Mouse (Mus musculus): ENCODE measurements around the gene Dhcr7. TPM values are rescaled to one million over a fixed set of nuclear protein-coding genes. Genes with fewer than 3 reads are reported as not detected.
A peak's percentile ranks its signal among the peaks of the same experiment; 100 is the strongest.

Gene Dhcr7
- 66.9 and 75.9 TPM in 2 replicates for polyA plus RNA-seq (2014; fragmentation: Nextera tagmentation; extraction: Ambion mirVana)

DNA sequence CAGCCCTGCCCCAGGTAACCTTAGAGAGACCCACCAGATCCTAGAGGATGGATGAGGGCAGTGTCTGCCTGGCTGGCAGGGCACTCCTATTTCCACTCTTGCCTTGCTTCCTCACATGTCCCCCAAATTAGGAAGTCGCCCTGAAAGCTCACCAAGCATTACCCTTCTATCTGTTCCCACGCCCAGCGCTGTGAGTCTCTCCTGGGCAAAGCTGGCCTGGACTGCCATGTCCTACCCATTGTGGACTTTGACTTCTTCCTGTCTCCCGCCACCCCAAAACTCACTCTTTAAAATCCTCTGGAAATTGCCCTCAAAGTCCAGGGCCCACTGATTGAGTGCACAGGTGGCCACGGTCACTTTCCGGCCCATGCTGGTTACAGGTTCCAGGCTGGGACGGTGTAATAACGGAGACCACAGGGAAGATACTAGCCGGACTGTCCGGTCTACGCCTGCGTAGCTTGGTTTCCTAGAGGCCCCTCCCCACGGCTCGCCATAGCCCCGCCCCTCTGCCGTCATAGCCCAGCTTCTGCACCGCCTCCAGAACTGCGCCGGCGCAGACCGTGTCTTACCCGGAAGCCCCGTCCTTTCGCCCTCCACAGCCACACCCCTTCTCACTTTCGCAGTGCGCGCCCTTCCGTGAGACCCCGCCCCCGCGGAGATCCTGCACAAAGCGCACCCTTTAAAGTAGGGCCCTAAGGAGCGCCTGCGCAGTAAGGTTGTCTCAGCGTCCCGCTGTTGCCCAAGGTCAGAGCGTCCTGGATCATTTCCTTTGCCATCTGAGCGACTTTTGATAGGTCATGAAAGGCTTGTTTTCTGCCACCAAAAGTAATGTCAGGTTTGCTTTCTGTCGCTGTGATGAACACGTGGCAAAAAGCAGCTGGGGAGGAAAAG lies at the start of gene Dhcr7, which contains the start of gene Nadsyn1:
Dhcr7 (plus strand) TSS at position 771 of the 891 bp plus-strand sequence.
Nadsyn1 (minus strand) TSS at position 475 of the 891 bp plus-strand sequence.
- Histone ChIP-seq H3K36me3 (ENCODE audit: control insufficient read depth, insufficient read depth, low read length) (peaks cover 9% of the 10 kb centered on the region; the same call in 1 of the 2 replicates), H3K27ac (ENCODE audit: low read depth, low read length) (peak within 1 kb of the TSS; percentile 62), H3K4me2 (peak within 1 kb of the TSS; percentile 90), H3K9me3 (ENCODE audit: control insufficient read depth, low read length) (no peaks in the 10 kb centered on the region), H3K4me3 (ENCODE audit: low read depth, low read length) (peak within 1 kb of the TSS; percentile 63), H3K4me1 (replicated peaks; ENCODE audit: control insufficient read depth, insufficient read depth, low read length) (peaks cover 11% of the 10 kb centered on the region), H3K9ac (ENCODE audit: low read depth, low read length) (peak within 1 kb of the TSS; percentile 73), H3K27me3 (replicated peaks; ENCODE audit: control insufficient read depth, insufficient read depth, low read length) (no peaks in the 10 kb centered on the region)
- peak; percentile 100 for DNase-seq (ENCODE audit: low spot score)
- ATAC-seq (replicated peaks; ENCODE audit: low FRiP score) = peak; percentile 99
- WGBS = under 1% methylated on average over 40 of the region's 40 CpGs

DNA sequence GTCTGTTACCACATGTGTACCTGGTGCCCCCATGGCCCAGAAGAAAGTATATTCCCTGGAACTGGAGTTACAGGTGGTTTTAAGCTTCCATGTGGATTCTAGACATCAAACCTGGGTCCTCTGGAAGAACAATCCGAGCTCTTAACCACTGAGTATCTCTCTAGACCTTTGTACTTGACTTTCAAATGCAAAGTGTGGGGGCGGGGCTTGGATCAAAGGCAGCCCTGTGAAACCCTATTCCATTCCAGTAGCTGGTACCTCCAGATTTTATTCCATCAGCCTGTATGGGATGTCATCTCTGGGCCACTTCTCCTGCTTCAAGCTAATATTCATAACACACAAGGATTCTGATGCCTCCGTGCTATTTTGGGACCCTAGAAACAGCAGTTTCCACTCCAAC lies 46.8 kb upstream of the Dhcr7 start:
- 31% methylated on average over 3 of the region's 3 CpGs for WGBS
- H3K9me3 ChIP-seq (ENCODE audit: control insufficient read depth, low read length) = no peaks in the 10 kb centered on the region
- no peaks in the 10 kb centered on the region for H3K36me3 ChIP-seq (ENCODE audit: control insufficient read depth, insufficient read depth, low read length)
- H3K9ac ChIP-seq (ENCODE audit: low read depth, low read length) = no peak overlapping the region
- H3K4me2 ChIP-seq = no peak overlapping the region
- no peak for DNase-seq (ENCODE audit: low spot score)
- H3K4me3 ChIP-seq (ENCODE audit: low read depth, low read length) = no peak overlapping the region
- H3K27me3 ChIP-seq (replicated peaks; ENCODE audit: control insufficient read depth, insufficient read depth, low read length) = no peaks in the 10 kb centered on the region
- H3K27ac ChIP-seq (ENCODE audit: low read depth, low read length) = no peak overlapping the region
- no peak for ATAC-seq (replicated peaks; ENCODE audit: low FRiP score)
- H3K4me1 ChIP-seq (replicated peaks; ENCODE audit: control insufficient read depth, insufficient read depth, low read length) = no peaks in the 10 kb centered on the region

DNA sequence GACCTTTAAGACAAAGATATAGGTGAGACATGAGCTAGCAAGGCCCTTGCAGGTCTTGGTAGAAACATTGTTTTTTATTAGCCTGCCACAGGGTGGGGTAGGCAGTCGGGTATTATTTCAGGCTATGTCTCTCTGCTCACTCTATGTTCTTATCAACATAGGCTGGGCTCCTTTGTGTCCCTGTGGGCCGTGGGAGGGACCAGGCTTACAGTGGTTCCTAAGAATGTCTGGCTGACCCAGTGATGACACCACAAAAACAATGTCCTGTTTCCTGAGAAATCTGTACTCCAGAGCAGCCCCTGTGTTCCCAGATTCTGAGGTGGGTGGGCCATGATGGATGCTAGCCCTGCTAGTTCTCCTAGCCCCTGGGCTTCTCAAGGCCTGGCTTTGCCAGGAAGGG lies 45.6 kb upstream of the Dhcr7 start:
- no peaks in the 10 kb centered on the region for H3K4me1 ChIP-seq (replicated peaks; ENCODE audit: control insufficient read depth, insufficient read depth, low read length)
- H3K4me2 ChIP-seq = no peak overlapping the region
- no peaks in the 10 kb centered on the region for H3K36me3 ChIP-seq (ENCODE audit: control insufficient read depth, insufficient read depth, low read length)
- H3K9ac ChIP-seq (ENCODE audit: low read depth, low read length) = no peak overlapping the region
- WGBS = 36% methylated on average over 2 of the region's 2 CpGs
- H3K27ac ChIP-seq (ENCODE audit: low read depth, low read length) = no peak overlapping the region
- ATAC-seq (replicated peaks; ENCODE audit: low FRiP score) (no peak), DNase-seq (ENCODE audit: low spot score) (no peak)
- no peaks in the 10 kb centered on the region for H3K27me3 ChIP-seq (replicated peaks; ENCODE audit: control insufficient read depth, insufficient read depth, low read length)
- no peak overlapping the region for H3K4me3 ChIP-seq (ENCODE audit: low read depth, low read length)
- H3K9me3 ChIP-seq (ENCODE audit: control insufficient read depth, low read length) = no peaks in the 10 kb centered on the region

- H3K4me1 ChIP-seq (replicated peaks; ENCODE audit: control insufficient read depth, insufficient read depth, low read length) = peaks cover 3% of the 10 kb centered on the region; the same call in 1 of the 2 replicates
- peak overlapping the region; percentile 39 for H3K4me3 ChIP-seq (ENCODE audit: low read depth, low read length)
- H3K36me3 ChIP-seq (ENCODE audit: control insufficient read depth, insufficient read depth, low read length) = no peaks in the 10 kb centered on the region
- peak; percentile 30; the same call in 1 of the 2 replicates for ATAC-seq (replicated peaks; ENCODE audit: low FRiP score)
- no peak overlapping the region; the same call in 1 of the 2 replicates for H3K27ac ChIP-seq (ENCODE audit: low read depth, low read length)
- H3K27me3 ChIP-seq (replicated peaks; ENCODE audit: control insufficient read depth, insufficient read depth, low read length) = peaks cover 9% of the 10 kb centered on the region
- H3K9me3 ChIP-seq (ENCODE audit: control insufficient read depth, low read length) = no peaks in the 10 kb centered on the region
- 0 out of 2 replicates have a peak overlapping the region, but pooled peaks have one; percentile 25 for H3K9ac ChIP-seq (ENCODE audit: low read depth, low read length)
- WGBS = 24% methylated on average over 4 of the region's 6 CpGs
- H3K4me2 ChIP-seq = peak overlapping the region; percentile 65
- no peak for DNase-seq (ENCODE audit: low spot score)
Measured at GRCm38 (mm10) chr7:143783378-143783995, 39.5 kb upstream of the Dhcr7 start.

GRCm38 (mm10) chr7:143783996-143784829 lies 38.7 kb upstream of the Dhcr7 start, which contains the start of gene Mrgpre:
Mrgpre (minus strand) TSS chr7:143784500.
- Histone ChIP-seq H3K4me1 (replicated peaks; ENCODE audit: control insufficient read depth, insufficient read depth, low read length) (peaks cover 3% of the 10 kb centered on the region; the same call in 1 of the 2 replicates), H3K4me2 (peak within 1 kb of the TSS; percentile 65), H3K27ac (ENCODE audit: low read depth, low read length) (no peak within 1 kb of the TSS; the same call in 1 of the 2 replicates), H3K27me3 (replicated peaks; ENCODE audit: control insufficient read depth, insufficient read depth, low read length) (peaks cover 9% of the 10 kb centered on the region), H3K36me3 (ENCODE audit: control insufficient read depth, insufficient read depth, low read length) (no peaks in the 10 kb centered on the region), H3K4me3 (ENCODE audit: low read depth, low read length) (peak within 1 kb of the TSS; percentile 39), H3K9me3 (ENCODE audit: control insufficient read depth, low read length) (no peaks in the 10 kb centered on the region), H3K9ac (ENCODE audit: low read depth, low read length) (peak within 1 kb of the TSS; percentile 25; the same call in 1 of the 2 replicates)
- ATAC-seq (replicated peaks; ENCODE audit: low FRiP score) (peak; percentile 61), DNase-seq (ENCODE audit: low spot score) (peak; percentile 59)
- WGBS = 5% methylated on average over 21 of the region's 21 CpGs

- H3K27ac ChIP-seq (ENCODE audit: low read depth, low read length) = no peak overlapping the region
Measured at GRCm38 (mm10) chr7:143792336-143792985, 30.5 kb upstream of the Dhcr7 start.

DNA sequence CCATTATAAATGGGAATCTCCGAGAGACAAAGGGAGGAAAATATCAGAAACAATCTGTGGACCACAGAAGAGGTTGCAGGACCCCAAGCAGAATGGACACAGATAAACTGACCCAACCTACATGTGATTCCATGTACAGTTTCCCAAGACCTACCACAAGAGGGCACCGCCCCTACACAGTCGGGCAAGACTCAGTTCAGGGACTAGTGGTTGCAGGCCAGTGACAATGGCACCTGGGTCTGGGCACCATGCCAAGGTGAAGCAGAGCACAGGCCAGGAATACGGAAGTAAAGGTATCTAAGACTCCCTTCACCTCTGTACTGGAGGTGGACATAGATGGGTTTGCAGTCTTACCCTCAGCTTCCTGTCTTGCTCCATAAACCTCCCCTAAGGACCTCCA lies 29.8 kb upstream of the Dhcr7 start:
- ATAC-seq (replicated peaks; ENCODE audit: low FRiP score) = no peak
- H3K36me3 ChIP-seq (ENCODE audit: control insufficient read depth, insufficient read depth, low read length) = peaks cover 8% of the 10 kb centered on the region; the same call in 1 of the 2 replicates
- H3K4me3 ChIP-seq (ENCODE audit: low read depth, low read length) = no peak overlapping the region
- no peak overlapping the region for H3K4me2 ChIP-seq
- no peak for DNase-seq (ENCODE audit: low spot score)
- no peaks in the 10 kb centered on the region for H3K4me1 ChIP-seq (replicated peaks; ENCODE audit: control insufficient read depth, insufficient read depth, low read length)
- no peaks in the 10 kb centered on the region for H3K9me3 ChIP-seq (ENCODE audit: control insufficient read depth, low read length)
- H3K27ac ChIP-seq (ENCODE audit: low read depth, low read length) = no peak overlapping the region
- WGBS = 56% methylated on average over 4 of the region's 4 CpGs
- H3K9ac ChIP-seq (ENCODE audit: low read depth, low read length) = no peak overlapping the region
- H3K27me3 ChIP-seq (replicated peaks; ENCODE audit: control insufficient read depth, insufficient read depth, low read length) = no peaks in the 10 kb centered on the region

More at GRCm38 (mm10) chr7:143792336-143792985, 30.5 kb upstream of the Dhcr7 start:
- DNase-seq (ENCODE audit: low spot score) (no peak), ATAC-seq (replicated peaks; ENCODE audit: low FRiP score) (no peak)
- Histone ChIP-seq H3K9ac (ENCODE audit: low read depth, low read length) (no peak overlapping the region), H3K36me3 (ENCODE audit: control insufficient read depth, insufficient read depth, low read length) (peaks cover 3% of the 10 kb centered on the region; the same call in 1 of the 2 replicates), H3K4me3 (ENCODE audit: low read depth, low read length) (no peak overlapping the region), H3K27me3 (replicated peaks; ENCODE audit: control insufficient read depth, insufficient read depth, low read length) (no peaks in the 10 kb centered on the region), H3K9me3 (ENCODE audit: control insufficient read depth, low read length) (no peaks in the 10 kb centered on the region), H3K4me1 (replicated peaks; ENCODE audit: control insufficient read depth, insufficient read depth, low read length) (no peaks in the 10 kb centered on the region), H3K4me2 (no peak overlapping the region)
- 70% methylated on average over 6 of the region's 6 CpGs for WGBS

Measured in liver, embryonic 11.5 days (tissue).